Mouse (Mus musculus) hindbrain, postnatal 0 days (tissue): ENCODE data around the gene Mblac2. TPM values are rescaled to one million over a fixed set of nuclear protein-coding genes. Genes with fewer than 3 reads are reported as not detected.
"Not testable (repeated sequence)": the region's sequence is repeated elsewhere in the genome, so short reads cannot be mapped to it uniquely, and the experiment has no call there.

ENCODE experiments used
- ATAC-seq: fragments of 200-750 bp; cut with Nextera tagmentation; 2 replicates; pipeline ENCODE4 v1.8.0; 2017; ENCODE audit warnings: mild to moderate bottlenecking, moderate TSS enrichment, moderate library complexity
- DNase-seq: peaks from one replicate; pipeline ENCODE4 v3.0.0-alpha.2; 2015; ENCODE audit warnings: low spot score
- H3K27ac ChIP-seq: fragments of 300-500 bp; sonication (generic); 2 replicates; pipeline ENCODE4 v1.5.1; 2014; ENCODE audit warnings: mild to moderate bottlenecking
- H3K27me3 ChIP-seq: fragments of 300-500 bp; sonication (generic); 2 replicates; pipeline ENCODE4 v1.6.1; 2014; ENCODE audit warnings: low read length, mixed read lengths; ENCODE audit not compliant: insufficient read depth
- H3K36me3 ChIP-seq: fragments of 300-500 bp; sonication (generic); 2 replicates; pipeline ENCODE4 v1.6.1; 2014; ENCODE audit warnings: low read length, mixed read lengths; ENCODE audit not compliant: insufficient read depth
- H3K4me1 ChIP-seq: fragments of 300-500 bp; sonication (generic); 2 replicates; pipeline ENCODE4 v1.6.1; 2014; ENCODE audit warnings: antibody characterized with exemption, low read length, mixed read lengths; ENCODE audit not compliant: insufficient read depth
- H3K4me2 ChIP-seq: fragments of 300-500 bp; sonication (generic); 2 replicates; pipeline ENCODE4 v1.6.1; 2014; ENCODE audit warnings: low read depth, mild to moderate bottlenecking, low read length, moderate library complexity, mixed read lengths
- H3K4me3 ChIP-seq: fragments of 300-500 bp; sonication (generic); 2 replicates; pipeline ENCODE4 v1.5.1; 2014; ENCODE audit warnings: low read length
- H3K9ac ChIP-seq: fragments of 300-500 bp; sonication (generic); replicated peaks from 2 replicates; pipeline ENCODE4 v1.6.1; 2014; ENCODE audit warnings: mild to moderate bottlenecking, low read length, moderate library complexity, mixed read lengths
- H3K9me3 ChIP-seq: fragments of 300-500 bp; sonication (generic); 2 replicates; pipeline ENCODE4 v1.6.1; 2016; ENCODE audit warnings: low read length, mixed read lengths
- CTCF ChIP-seq: IDR thresholded peaks from 2 replicates; pipeline ENCODE4 v1.5.1; 2016; ENCODE audit warnings: antibody characterized with exemption, control low read depth, low read depth
- WGBS: fragments of 180-500 bp; shearing (Covaris S2); extraction: QIAGEN DNeasy Blood & Tissue Kit; methylation state at CpG from one replicate; pipeline ENCODE4 v1.1.7; 2014; 5-methylcytosine and 5-hydroxymethylcytosine counted together
- polyA plus RNA-seq: library from polyadenylated mRNA; unstranded; fragments of >200 nt; fragmentation: Nextera tagmentation; extraction: Ambion mirVana; gene quantifications from 2 replicates; pipeline ENCODE4 v1.2.1, GENCODE M21; 2015
- total RNA-seq: library from RNA; depleted of rRNA; stranded (reverse); fragments of >200 nt; gene quantifications from 2 replicates; pipeline ENCODE4 v1.2.3, GENCODE M21; 2014

The Mblac2 gene
- total and polyA plus RNA-seq, 2 experiments from 2014 or later: 38.2 to 64.7 TPM

DNA sequence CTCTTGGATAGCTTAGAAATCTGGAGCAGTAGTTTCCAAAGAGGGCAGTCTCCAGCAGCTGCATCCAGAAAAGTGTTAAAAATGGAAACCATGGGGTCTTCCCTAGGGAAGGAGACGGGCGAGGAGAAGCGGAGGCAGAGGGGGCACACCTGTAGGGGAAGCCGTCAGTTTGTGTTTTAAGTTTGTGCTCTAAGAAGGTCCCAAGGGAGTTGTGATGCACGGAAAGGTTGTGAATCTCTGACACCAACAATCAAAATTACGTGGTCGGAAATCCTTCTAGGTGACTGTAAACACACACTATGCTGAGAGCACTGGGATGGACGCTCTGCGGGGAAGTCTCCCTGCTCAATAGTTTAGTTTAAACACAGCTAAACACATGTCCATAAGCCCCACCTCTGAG, 7.5 kb upstream of the Mblac2 start:
- no peak for ATAC-seq
- 81% methylated on average over 9 of the region's 9 CpGs for WGBS
- no peaks in the 10 kb centered on the region for H3K9me3 ChIP-seq

GRCm38 (mm10) chr13:81706311-81706710, 4.8 kb upstream of the Mblac2 start:
- ATAC-seq: no peak
- H3K9me3 ChIP-seq: no peaks in the 10 kb centered on the region
- H3K4me3 ChIP-seq: no peak overlapping the region
- no peak overlapping the region for H3K4me2 ChIP-seq
- H3K36me3 ChIP-seq: no peaks in the 10 kb centered on the region
- no peaks in the 10 kb centered on the region for H3K27me3 ChIP-seq
- no peak for DNase-seq
- no peaks in the 10 kb centered on the region for H3K4me1 ChIP-seq
- H3K9ac ChIP-seq: no peak overlapping the region
- H3K27ac ChIP-seq: no peak overlapping the region
- TF ChIP-seq CTCF: no peak
- 89% methylated on average over 5 of the region's 5 CpGs for WGBS

More for the DNA sequence above, 7.5 kb upstream of the Mblac2 start:
- Histone ChIP-seq H3K4me3 (no peak overlapping the region), H3K4me2 (no peak overlapping the region), H3K27me3 (no peaks in the 10 kb centered on the region), H3K9ac (no peak overlapping the region), H3K4me1 (no peaks in the 10 kb centered on the region), H3K36me3 (no peaks in the 10 kb centered on the region), H3K27ac (no peak overlapping the region)
- TF ChIP-seq CTCF: no peak
- DNase-seq: no peak

- Histone ChIP-seq H3K4me3 (peak overlapping the region; percentile 92; the same call in 1 of the 2 replicates), H3K27me3 (no peaks in the 10 kb centered on the region), H3K27ac (no peak overlapping the region), H3K36me3 (no peaks in the 10 kb centered on the region), H3K4me1 (no peaks in the 10 kb centered on the region), H3K4me2 (peak overlapping the region; percentile 96), H3K9me3 (no peaks in the 10 kb centered on the region), H3K9ac (no peak overlapping the region)
- no peak for DNase-seq
- no peak for ATAC-seq
- TF ChIP-seq CTCF: no peak
- 28% methylated on average over 4 of the region's 4 CpGs for WGBS
Observed at GRCm38 (mm10) chr13:81709805-81710204, 1.3 kb upstream of the Mblac2 start.

DNA sequence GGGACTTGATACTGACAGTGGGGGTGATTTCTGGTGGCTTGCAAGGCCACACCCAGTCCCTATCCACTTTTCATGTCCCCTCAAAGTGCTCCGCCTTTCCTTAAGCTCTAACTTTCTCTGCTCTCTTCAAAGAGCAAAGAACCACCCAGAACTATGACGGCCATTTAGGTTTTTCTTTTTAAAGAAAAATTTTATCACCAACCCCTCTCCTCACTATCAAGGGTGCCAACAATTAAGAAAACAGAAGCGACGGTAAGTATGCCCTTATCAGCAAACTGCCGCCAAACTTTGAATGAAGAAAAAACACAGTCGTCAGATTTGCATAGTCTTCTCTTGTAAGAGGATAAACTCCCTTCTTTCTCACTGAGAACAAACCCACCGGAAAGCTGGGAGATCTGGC, 875 bp upstream of the Mblac2 start:
- H3K4me1 ChIP-seq: no peaks in the 10 kb centered on the region
- peak overlapping the region; percentile 96 for H3K4me2 ChIP-seq
- no peak overlapping the region for H3K27ac ChIP-seq
- DNase-seq: no peak
- no peaks in the 10 kb centered on the region for H3K9me3 ChIP-seq
- no peak for TF ChIP-seq CTCF
- no peak for ATAC-seq
- H3K36me3 ChIP-seq: no peaks in the 10 kb centered on the region
- peak overlapping the region; percentile 92 for H3K4me3 ChIP-seq
- under 1% methylated on average over 7 of the region's 7 CpGs for WGBS
- peak overlapping the region; percentile 75 for H3K9ac ChIP-seq
- no peaks in the 10 kb centered on the region for H3K27me3 ChIP-seq

GRCm38 (mm10) chr13:81711546-81712371, 618 bp downstream of the Mblac2 start:
- peak overlapping the region; percentile 96 for H3K4me2 ChIP-seq
- ATAC-seq: peak; percentile 64
- no peaks in the 10 kb centered on the region for H3K36me3 ChIP-seq
- H3K9ac ChIP-seq: peak overlapping the region; percentile 75
- no peaks in the 10 kb centered on the region for H3K4me1 ChIP-seq
- no peak for TF ChIP-seq CTCF
- no peaks in the 10 kb centered on the region for H3K9me3 ChIP-seq
- no peaks in the 10 kb centered on the region for H3K27me3 ChIP-seq
- peak; percentile 53 for DNase-seq
- H3K27ac ChIP-seq: peak overlapping the region; percentile 87
- WGBS: under 1% methylated on average over 42 of the region's 42 CpGs
- H3K4me3 ChIP-seq: peak overlapping the region; percentile 92

DNA sequence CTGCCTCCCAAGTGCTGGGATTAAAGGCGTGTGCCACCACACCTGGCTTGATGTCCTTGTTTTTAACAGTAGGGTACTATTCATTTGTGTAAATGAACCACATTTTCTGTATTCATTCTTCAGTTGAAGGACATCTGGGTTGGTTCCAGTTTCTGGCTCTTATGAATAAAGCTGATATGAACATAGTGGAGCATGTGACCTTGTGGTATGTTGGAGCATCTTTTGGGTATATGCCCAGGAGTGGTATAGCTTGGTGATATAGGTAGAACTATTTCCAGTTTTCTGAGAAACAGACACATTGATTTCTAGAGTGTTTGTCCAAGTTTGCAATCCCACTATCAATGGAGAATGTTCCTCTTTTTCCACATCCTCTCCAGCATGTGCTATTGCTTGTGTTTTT, 2.8 kb downstream of the Mblac2 start:
- Histone ChIP-seq H3K9ac (no peak overlapping the region), H3K27me3 (no peaks in the 10 kb centered on the region), H3K4me3 (no peak overlapping the region), H3K4me2 (no peak overlapping the region), H3K9me3 (no peaks in the 10 kb centered on the region), H3K27ac (no peak overlapping the region), H3K4me1 (no peaks in the 10 kb centered on the region), H3K36me3 (no peaks in the 10 kb centered on the region)
- 96% methylated on average over 1 of the region's 1 CpGs for WGBS
- ATAC-seq (no peak), DNase-seq (no peak)
- TF ChIP-seq CTCF: no peak

GRCm38 (mm10) chr13:81728141-81728540, 17.0 kb downstream of the Mblac2 start:
- ATAC-seq, H3K4me2 ChIP-seq, H3K36me3 ChIP-seq, H3K4me3 ChIP-seq, DNase-seq, H3K9me3 ChIP-seq, H3K27me3 ChIP-seq, H3K9ac ChIP-seq, H3K4me1 ChIP-seq, H3K27ac ChIP-seq: not testable (repeated sequence)
- WGBS: 68% methylated on average over 12 of the region's 12 CpGs
